Mouse (Mus musculus) cerebellum, adult 2 months (tissue): ENCODE results near the gene Pcgf1. TPM values are rescaled to one million over a fixed set of nuclear protein-coding genes. Genes with fewer than 3 reads are reported as not detected.

Experiments used
- DNase-seq, 2 experiments: peaks; one replicate each; pipeline ENCODE4 v3.0.0; 2021
- H3K27ac ChIP-seq: fragments of 200-500 bp; 2 replicates; pipeline ENCODE4 v1.5.1; 2012; ENCODE audit warnings: low read length, control low read depth, inconsistent platforms; ENCODE audit not compliant: insufficient read depth
- H3K27me3 ChIP-seq: fragments of 200-500 bp; 2 replicates; pipeline ENCODE4 v1.6.1; 2012; ENCODE audit warnings: inconsistent platforms, mild to moderate bottlenecking, low read length, moderate library complexity; ENCODE audit not compliant: control insufficient read depth, insufficient read depth
- H3K4me1 ChIP-seq: fragments of 200-500 bp; 2 replicates; pipeline ENCODE4 v1.6.1; 2011; ENCODE audit warnings: low read length; ENCODE audit not compliant: control insufficient read depth, insufficient read depth
- H3K4me3 ChIP-seq: fragments of 200-500 bp; replicated peaks from 2 replicates; pipeline ENCODE3; 2011; ENCODE audit warnings: mild to moderate bottlenecking, low read depth, low read length, control low read depth; ENCODE audit not compliant: insufficient read depth
- CTCF ChIP-seq: fragments of 200-500 bp; IDR thresholded peaks from 2 replicates; pipeline ENCODE4 v1.5.1; 2011; ENCODE audit warnings: low read depth, mild to moderate bottlenecking, control low read depth, low read length, moderate library complexity, borderline replicate concordance; ENCODE audit not compliant: insufficient read depth
- POLR2A ChIP-seq: fragments of 200-500 bp; IDR thresholded peaks from 2 replicates; pipeline ENCODE4 v1.6.1; 2011; ENCODE audit warnings: low read length, control low read depth, borderline replicate concordance; ENCODE audit not compliant: insufficient read depth
- WGBS: fragments of 180-500 bp; shearing (Covaris S2); methylation state at CpG from one replicate; pipeline ENCODE4 v1.1.7; 2018; 5-methylcytosine and 5-hydroxymethylcytosine counted together
- polyA plus RNA-seq: library from polyadenylated mRNA; depleted of rRNA; stranded (reverse); fragments of >200 nt; gene quantifications from 2 replicates; pipeline ENCODE4 v1.2.3, GENCODE M21; 2012

Gene Pcgf1
- polyA plus RNA-seq, 1 experiment: 57.5 TPM

DNA sequence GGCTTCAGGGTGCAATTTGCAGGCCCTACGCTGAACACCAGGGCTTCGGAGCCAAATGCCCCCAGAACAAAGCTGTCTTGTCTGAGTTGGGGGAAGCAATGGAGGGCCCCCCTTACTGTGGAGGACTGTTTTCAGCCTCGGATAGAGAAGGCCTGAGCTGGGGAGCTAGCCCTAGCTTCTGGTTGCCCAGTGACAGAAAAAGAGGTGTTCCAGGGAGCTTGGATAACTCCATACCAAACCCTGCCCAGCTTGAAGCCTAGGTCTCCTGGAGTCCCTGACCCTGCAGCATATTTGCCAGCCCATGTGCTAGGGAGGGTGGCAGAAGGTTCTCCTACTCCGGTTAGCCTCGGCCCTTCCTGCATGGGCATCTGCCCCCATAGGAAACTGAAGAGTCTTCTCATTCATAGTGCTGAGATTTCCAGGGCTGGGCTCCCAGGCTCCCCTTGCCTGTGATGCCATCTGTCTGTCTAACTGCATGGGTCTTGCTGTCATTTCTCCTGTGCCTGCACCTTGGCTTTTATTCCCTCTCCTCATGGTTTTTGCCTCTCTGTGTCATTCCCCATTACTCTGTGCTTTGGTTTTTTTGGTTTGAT, 43.1 kb upstream of the Pcgf1 start:
- 44% methylated on average over 5 of the region's 5 CpGs for WGBS
- Histone ChIP-seq H3K4me3 (no peak overlapping the region), H3K27ac (no peak overlapping the region), H3K27me3 (peaks cover 6% of the 10 kb centered on the region; the same call in 1 of the 2 replicates), H3K4me1 (0 out of 2 replicates have a peak, but pooled peaks cover 2% of the 10 kb centered on the region)
- no peak for DNase-seq
- TF ChIP-seq CTCF: no peak
- no peak for TF ChIP-seq POLR2A

DNA sequence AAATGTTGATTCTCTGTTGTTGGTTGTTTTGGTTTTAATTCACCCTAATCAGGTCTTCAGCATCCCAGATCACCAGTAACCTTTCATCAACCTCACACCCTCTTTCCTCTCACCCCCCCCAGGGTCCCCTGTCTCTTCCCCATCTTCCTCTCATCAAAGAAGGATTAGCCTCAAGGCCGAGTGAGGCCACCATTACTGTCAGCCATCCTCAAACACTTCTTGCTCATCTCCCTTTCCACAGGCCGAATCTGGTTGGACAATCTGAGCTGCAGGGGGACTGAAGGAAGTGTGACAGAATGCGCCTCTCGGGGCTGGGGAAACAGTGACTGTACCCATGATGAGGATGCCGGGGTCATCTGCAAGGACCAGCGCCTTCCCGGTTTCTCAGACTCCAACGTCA, 40.5 kb upstream of the Pcgf1 start:
- H3K27ac ChIP-seq: no peak overlapping the region
- no peak overlapping the region for H3K4me3 ChIP-seq
- DNase-seq: no peak
- H3K4me1 ChIP-seq: 0 out of 2 replicates have a peak, but pooled peaks cover 2% of the 10 kb centered on the region
- peaks cover 3% of the 10 kb centered on the region; the same call in 1 of the 2 replicates for H3K27me3 ChIP-seq
- TF ChIP-seq CTCF (no peak), POLR2A (no peak)
- WGBS: 88% methylated on average over 8 of the region's 8 CpGs

DNA sequence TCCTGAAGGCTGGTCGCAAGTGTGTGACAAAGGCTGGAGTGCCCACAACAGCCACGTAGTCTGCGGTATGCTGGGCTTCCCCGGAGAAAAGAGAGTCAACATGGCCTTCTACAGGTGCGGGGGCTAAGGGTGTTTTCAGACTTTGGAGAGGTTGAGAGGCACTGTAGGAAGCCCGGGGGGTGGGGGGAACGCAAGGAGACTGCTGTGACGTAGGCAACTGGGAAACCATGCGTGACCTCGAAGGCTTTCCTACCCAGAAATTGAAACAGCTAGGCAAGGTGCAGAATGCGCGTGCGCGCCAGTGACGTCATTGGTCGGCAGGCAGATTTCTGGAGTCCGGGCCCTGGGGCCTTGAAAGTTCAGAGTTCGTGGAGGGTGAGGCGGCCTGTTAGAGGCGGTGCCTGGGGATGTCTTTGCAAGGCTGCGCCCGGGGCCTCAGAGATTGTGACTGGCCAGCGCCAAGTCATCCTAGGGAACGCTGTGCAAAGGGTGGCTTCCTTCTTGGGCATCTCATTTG, 39.1 kb upstream of the Pcgf1 start:
- TF ChIP-seq CTCF (no peak), POLR2A (0 out of 2 replicates have a peak, but pooled peaks have one; percentile 12)
- Histone ChIP-seq H3K4me1 (no peaks in the 10 kb centered on the region), H3K4me3 (peak overlapping the region; percentile 32), H3K27ac (no peak overlapping the region), H3K27me3 (no peaks in the 10 kb centered on the region; the same call in 1 of the 2 replicates)
- 10% methylated on average over 24 of the region's 24 CpGs for WGBS
- DNase-seq: peak; percentile 85 to 89

DNA sequence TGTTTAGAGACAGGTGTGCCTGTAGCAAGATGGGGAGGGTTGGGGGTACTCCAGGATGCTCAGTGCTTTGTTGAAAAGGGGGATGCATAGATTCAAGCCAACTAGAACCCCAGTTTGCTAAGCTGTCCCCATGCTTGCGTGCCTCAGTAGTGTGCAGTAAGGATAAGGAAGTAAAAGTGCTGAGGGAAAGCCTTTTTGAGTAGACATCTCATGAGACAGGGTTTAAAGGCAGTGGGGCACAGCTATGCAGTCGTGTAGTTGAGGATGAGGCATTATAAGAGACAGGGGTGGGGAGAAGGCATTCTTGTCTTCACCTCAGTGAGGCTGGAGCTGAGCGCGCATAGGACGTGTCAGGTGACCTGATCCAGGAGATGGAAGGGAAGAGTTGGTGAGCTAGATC, 37.1 kb upstream of the Pcgf1 start:
- DNase-seq: no peak
- H3K27me3 ChIP-seq: no peaks in the 10 kb centered on the region
- WGBS: 80% methylated on average over 5 of the region's 5 CpGs
- H3K4me1 ChIP-seq: no peaks in the 10 kb centered on the region
- H3K4me3 ChIP-seq: no peak overlapping the region
- no peak overlapping the region for H3K27ac ChIP-seq
- TF ChIP-seq POLR2A (no peak), CTCF (no peak)

DNA sequence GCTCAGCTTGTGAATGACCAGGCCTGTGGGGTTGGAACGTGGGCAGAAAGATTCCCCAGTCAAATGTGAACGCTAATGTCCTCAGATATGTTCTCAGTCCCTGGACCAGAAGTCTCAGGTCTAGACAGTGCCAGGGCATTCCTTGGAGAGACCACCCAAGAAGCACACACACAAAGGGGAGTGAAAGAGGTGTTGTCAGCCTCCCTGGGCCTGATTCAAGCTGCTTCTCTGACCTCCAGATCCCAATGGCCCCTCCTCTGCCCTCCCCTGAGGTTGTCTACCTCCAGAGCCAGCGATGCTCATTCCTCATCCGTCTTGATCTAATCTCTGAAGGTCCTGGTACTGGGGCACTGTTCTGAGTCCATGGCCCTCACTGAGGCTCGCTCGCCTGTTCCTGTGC, 34.1 kb upstream of the Pcgf1 start:
- no peak overlapping the region for H3K27ac ChIP-seq
- DNase-seq: no peak
- no peaks in the 10 kb centered on the region for H3K27me3 ChIP-seq
- 58% methylated on average over 6 of the region's 6 CpGs for WGBS
- TF ChIP-seq POLR2A: no peak
- no peak for TF ChIP-seq CTCF
- H3K4me3 ChIP-seq: no peak overlapping the region
- H3K4me1 ChIP-seq: no peaks in the 10 kb centered on the region

DNA sequence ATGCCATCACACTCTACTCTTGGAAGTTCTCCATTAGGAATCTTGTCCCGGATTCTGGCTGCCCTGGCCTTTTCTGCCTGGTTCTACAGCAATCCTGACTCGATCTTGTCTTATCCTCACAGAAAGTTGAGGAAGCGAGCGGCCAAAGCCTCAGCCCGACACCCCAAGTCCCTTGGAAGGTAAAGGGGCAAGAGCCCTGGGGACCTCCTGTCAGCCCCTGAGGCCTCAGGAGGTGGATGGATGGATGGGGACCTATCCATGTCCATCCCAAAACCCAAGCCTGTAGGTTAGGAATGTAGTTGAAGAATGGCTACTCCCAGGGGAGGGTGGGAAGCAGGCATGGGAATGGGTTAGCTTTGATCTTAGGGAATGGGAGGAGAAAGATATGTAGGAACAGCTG, 33.7 kb upstream of the Pcgf1 start:
- TF ChIP-seq CTCF (no peak), POLR2A (no peak)
- Histone ChIP-seq H3K27me3 (no peaks in the 10 kb centered on the region), H3K4me1 (no peaks in the 10 kb centered on the region), H3K27ac (no peak overlapping the region), H3K4me3 (no peak overlapping the region)
- no peak for DNase-seq
- WGBS: 88% methylated on average over 5 of the region's 5 CpGs

DNA sequence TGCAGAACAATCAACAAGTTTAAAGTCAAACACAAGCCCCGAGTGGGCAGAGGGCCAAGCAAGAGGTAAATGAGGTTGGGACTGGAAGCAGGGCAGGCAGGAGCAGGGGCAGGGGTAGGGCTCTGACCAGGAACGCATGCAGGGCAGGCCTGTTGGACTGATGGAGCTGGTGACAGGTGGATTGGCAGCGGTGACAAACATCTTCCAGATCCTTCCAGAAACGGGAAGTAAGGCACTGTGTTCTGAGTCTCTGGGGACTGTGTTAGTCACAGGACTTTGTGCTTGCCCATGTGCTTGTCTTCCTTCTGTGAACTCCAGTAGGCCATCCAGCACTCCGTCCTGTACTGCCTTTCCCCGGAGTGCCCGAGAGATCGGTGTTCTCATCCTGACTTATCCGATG, 32.9 kb upstream of the Pcgf1 start:
- WGBS: 62% methylated on average over 9 of the region's 9 CpGs
- TF ChIP-seq POLR2A: no peak
- TF ChIP-seq CTCF: no peak
- H3K4me3 ChIP-seq: no peak overlapping the region
- H3K4me1 ChIP-seq: no peaks in the 10 kb centered on the region
- H3K27ac ChIP-seq: no peak overlapping the region
- no peaks in the 10 kb centered on the region for H3K27me3 ChIP-seq
- DNase-seq: no peak

DNA sequence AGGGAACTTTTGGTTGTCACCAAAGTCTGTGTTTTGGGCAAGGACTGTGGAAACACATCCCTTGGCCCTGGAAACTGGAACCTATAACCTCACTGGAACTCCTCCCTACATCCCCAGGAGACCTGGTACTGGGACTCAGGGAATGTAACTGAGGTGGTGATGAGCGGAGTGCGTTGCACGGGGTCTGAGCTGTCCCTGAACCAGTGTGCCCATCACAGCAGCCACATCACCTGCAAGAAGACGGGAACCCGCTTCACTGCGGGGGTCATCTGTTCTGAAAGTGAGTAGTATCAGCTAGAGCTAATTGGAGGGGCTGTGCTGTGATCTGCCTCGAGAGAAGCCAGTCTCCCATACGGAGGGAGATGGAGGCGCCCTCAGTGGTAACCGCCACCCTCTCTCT, 28.3 kb upstream of the Pcgf1 start:
- TF ChIP-seq CTCF (no peak), POLR2A (no peak)
- H3K27ac ChIP-seq: no peak overlapping the region
- H3K4me3 ChIP-seq: no peak overlapping the region
- WGBS: 74% methylated on average over 10 of the region's 10 CpGs
- peaks cover 7% of the 10 kb centered on the region for H3K4me1 ChIP-seq
- no peak for DNase-seq
- H3K27me3 ChIP-seq: no peaks in the 10 kb centered on the region
